Mouse (Mus musculus): Measurements from ENCODE around the gene Hoxd10. TPM values are rescaled to one million over a fixed set of nuclear protein-coding genes. Genes with fewer than 3 reads are reported as not detected.

Hoxd10 gene
- polyA plus RNA-seq, 1 experiment from 2014 or later = not detected

DNA sequence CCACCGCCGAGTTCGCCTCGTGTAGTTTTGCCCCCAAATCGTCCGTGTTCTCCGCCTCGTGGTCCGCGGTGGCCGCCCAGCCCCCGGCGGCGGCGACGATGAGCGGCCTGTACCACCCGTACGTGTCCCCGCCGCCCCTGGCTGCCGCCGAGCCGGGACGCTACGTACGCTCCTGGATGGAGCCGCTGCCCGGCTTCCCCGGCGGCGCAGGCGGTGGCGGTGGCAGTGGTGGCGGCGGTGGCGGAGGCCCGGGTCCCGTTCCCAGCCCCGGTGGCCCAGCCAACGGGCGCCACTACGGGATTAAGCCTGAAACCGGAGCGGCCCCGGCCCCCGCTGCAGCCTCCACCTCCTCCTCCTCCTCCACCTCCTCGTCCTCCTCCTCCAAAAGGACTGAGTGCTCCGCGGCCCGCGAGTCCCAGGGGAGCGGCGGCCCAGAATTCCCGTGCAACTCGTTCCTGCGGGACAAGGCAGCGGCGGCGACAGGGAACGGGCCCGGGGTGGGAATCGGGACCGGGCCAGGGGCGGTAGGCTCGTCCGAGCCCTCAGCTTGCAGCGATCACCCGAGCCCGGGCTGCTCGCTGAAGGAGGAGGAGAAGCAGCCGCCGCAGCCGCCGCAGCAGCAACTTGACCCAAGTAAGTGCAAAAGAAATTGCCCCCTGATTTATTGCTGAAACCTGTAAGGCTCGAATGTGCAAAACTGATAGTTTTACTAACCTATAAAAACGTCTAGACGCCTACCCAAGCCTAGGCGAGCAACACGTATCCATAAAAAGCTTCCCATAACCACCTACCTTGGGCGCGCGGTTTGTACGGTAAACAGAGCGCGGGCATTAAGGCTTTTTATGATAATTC lies 6.7 kb downstream of the Hoxd10 start:
- DNase-seq (ENCODE audit: low spot score) = peak; percentile 71
- no peaks in the 10 kb centered on the region for H3K36me3 ChIP-seq
- H3K27me3 ChIP-seq (ENCODE audit: low read depth, poor library complexity, severe bottlenecking) = peaks cover 100% of the 10 kb centered on the region
- peaks cover 13% of the 10 kb centered on the region for H3K4me1 ChIP-seq
- peak overlapping the region; percentile 44 for H3K4me3 ChIP-seq
- under 1% methylated on average over 86 of the region's 86 CpGs for WGBS
- H3K9me3 ChIP-seq (replicated peaks) = no peaks in the 10 kb centered on the region
- H3K27ac ChIP-seq (replicated peaks) = no peak overlapping the region

DNA sequence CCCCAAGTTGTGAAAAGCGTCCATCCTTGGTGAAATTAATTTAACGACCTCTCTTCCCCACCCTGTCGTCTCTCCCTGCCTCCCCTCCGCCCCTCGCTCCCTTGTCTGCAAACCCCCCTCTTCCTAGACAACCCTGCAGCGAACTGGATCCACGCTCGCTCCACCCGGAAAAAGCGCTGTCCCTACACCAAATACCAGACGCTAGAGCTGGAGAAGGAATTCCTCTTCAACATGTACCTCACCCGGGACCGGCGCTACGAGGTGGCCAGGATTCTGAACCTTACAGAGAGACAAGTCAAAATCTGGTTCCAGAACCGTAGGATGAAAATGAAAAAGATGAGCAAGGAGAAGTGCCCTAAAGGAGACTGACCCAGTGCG lies 7.3 kb downstream of the Hoxd10 start:
- Histone ChIP-seq H3K27ac (replicated peaks) (no peak overlapping the region), H3K36me3 (no peaks in the 10 kb centered on the region), H3K9me3 (replicated peaks) (no peaks in the 10 kb centered on the region), H3K4me1 (peaks cover 13% of the 10 kb centered on the region), H3K4me3 (no peak overlapping the region), H3K27me3 (ENCODE audit: low read depth, poor library complexity, severe bottlenecking) (peaks cover 100% of the 10 kb centered on the region)
- WGBS = 2% methylated on average over 17 of the region's 17 CpGs
- no peak for DNase-seq (ENCODE audit: low spot score)

DNA sequence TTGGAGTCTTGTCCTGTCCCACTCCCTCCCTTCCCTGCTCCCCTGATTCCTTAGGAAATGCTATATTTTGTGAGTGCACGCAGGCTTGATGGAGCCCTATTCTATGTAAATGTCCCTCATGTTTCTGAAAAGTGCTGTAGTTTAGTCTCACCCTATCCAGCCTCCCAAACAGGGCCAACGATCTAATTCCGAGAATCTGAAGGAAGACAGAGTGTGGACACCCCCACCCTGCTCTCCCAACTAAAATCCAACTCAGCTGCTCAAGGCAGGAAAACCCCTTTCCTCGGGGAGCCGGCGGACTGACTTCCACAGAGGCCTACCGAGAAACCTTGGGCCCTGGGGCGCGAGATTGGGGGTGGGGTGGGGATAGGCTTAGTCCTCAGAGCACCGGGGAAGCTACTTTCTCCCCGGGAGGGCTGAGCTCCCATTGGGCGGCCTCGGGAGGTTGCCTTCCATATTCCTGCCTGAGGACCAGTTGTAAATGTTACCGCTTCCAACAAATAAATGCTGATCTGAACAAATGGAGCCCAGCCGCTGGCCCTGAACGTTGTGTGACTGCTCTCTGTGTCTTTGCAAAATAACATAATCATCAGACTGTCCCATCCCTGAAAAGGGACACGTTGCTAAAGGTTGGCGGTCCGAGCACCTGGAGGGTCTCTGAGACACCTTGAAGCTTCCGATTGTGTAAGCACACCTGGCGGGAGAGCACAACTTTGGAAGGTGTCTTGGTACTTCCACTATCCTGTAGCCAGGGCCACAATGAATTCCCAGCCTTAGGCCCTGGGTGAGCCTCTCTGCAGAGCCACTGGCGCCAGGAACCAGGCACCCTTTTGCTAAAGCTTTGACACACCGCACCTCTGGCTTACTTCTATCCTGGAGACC lies 8.2 kb downstream of the Hoxd10 start:
- H3K27me3 ChIP-seq (ENCODE audit: low read depth, poor library complexity, severe bottlenecking) = peaks cover 100% of the 10 kb centered on the region
- H3K4me3 ChIP-seq = no peak overlapping the region
- no peak for DNase-seq (ENCODE audit: low spot score)
- no peak overlapping the region for H3K27ac ChIP-seq (replicated peaks)
- H3K9me3 ChIP-seq (replicated peaks) = no peaks in the 10 kb centered on the region
- H3K4me1 ChIP-seq = peaks cover 18% of the 10 kb centered on the region
- H3K36me3 ChIP-seq = no peaks in the 10 kb centered on the region
- 2% methylated on average over 23 of the region's 23 CpGs for WGBS

DNA sequence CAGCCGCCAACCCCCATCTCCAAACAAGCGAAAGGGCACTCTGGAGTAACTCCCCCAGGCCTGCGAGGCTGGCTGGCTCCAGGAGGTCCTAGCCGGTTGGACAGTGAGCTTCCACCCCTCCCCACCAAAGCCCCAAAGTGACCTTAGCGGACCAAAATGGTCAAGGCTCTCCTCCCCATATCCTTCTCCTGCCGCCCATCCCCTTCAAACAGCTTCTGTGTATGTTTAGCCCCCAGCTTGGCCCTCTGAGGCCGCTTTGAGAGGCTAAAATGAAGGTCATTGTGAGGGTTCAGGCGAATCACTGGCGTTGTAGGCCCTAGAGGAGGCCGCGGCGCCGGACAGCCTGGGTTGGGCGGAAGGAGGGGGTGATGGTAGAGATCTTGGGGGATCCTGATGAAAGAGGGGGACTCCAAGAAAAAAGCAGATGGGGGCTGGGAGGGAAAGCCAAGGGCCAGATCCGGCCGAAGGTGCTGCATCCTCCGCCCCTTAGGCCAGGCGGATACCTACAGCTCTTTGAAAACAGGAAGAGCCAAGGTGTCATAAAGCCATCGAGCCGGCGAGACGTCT lies 8.9 kb downstream of the Hoxd10 start:
- WGBS = 2% methylated on average over 22 of the region's 22 CpGs
- no peaks in the 10 kb centered on the region for H3K9me3 ChIP-seq (replicated peaks)
- peaks cover 100% of the 10 kb centered on the region for H3K27me3 ChIP-seq (ENCODE audit: low read depth, poor library complexity, severe bottlenecking)
- H3K27ac ChIP-seq (replicated peaks) = no peak overlapping the region
- no peak for DNase-seq (ENCODE audit: low spot score)
- H3K4me1 ChIP-seq = peaks cover 25% of the 10 kb centered on the region
- no peak overlapping the region for H3K4me3 ChIP-seq
- no peaks in the 10 kb centered on the region for H3K36me3 ChIP-seq

DNA sequence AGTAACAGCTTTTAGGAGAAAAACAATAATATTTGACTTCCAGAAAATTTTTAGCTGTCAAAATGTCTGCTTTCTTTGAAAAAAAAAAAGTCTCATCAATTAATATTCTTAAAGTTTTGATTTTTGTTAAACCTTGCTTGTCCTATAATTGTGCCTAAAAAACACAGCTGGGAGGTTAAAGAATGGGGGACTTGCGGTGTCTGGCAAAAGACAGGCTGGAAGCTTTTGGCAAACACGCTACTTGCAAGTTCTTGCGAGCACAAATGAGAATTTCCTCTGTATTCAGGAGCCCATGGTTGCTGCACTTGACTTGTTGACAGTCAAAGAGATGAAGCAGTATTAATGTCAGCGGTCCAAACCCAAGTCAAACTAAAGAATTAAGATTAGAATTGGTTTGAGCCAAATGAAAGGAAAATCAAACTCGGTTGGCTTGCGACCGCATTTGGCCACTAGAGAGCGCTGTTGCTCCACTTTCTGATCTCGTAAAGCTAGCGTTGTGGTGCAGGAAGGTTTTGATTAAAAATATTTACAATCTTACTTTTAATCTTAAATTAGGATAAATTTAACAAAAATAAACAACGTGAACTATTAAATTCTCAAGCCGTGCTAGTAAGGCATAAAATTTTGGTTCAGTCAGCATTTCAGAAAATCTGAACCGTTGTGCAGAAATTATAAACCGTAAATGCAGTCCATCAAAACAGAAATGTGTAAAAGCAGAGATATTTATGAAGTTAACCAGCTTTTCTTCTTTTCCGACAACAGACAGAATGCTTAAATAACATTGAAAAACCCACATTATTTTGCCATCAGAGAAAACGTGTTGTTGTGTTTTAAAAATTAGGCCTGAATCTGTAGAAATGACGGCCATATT lies 10.5 kb downstream of the Hoxd10 start:
- peaks cover 100% of the 10 kb centered on the region for H3K27me3 ChIP-seq (ENCODE audit: low read depth, poor library complexity, severe bottlenecking)
- peaks cover 27% of the 10 kb centered on the region for H3K4me1 ChIP-seq
- H3K36me3 ChIP-seq = no peaks in the 10 kb centered on the region
- no peaks in the 10 kb centered on the region for H3K9me3 ChIP-seq (replicated peaks)
- H3K4me3 ChIP-seq = no peak overlapping the region
- H3K27ac ChIP-seq (replicated peaks) = no peak overlapping the region
- peak; percentile 79 for DNase-seq (ENCODE audit: low spot score)
- 11% methylated on average over 17 of the region's 17 CpGs for WGBS

DNA sequence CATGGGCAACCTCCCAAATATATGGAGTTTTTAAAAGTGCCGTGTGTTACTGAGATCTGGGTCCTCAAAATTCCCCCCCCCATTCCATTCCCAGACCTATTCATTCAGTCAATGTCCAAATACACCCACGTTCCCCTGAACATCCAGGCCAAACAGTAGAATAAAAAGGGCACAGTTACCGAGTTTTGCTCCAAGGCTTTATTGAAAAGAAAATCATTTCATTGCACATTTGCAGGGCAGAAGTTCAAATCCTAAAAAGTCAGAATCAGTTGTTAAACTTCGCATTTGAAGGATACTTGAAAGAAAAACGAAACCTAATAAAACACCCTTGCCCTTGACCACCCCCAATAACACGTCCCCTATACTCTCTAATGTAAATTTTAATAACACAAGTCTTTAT lies 11.1 kb downstream of the Hoxd10 start:
- WGBS = 14% methylated on average over 6 of the region's 6 CpGs
- no peak for DNase-seq (ENCODE audit: low spot score)
- peaks cover 23% of the 10 kb centered on the region for H3K4me1 ChIP-seq
- H3K9me3 ChIP-seq (replicated peaks) = no peaks in the 10 kb centered on the region
- H3K4me3 ChIP-seq = no peak overlapping the region
- H3K27ac ChIP-seq (replicated peaks) = no peak overlapping the region
- H3K27me3 ChIP-seq (ENCODE audit: low read depth, poor library complexity, severe bottlenecking) = peaks cover 100% of the 10 kb centered on the region
- H3K36me3 ChIP-seq = no peaks in the 10 kb centered on the region

DNA sequence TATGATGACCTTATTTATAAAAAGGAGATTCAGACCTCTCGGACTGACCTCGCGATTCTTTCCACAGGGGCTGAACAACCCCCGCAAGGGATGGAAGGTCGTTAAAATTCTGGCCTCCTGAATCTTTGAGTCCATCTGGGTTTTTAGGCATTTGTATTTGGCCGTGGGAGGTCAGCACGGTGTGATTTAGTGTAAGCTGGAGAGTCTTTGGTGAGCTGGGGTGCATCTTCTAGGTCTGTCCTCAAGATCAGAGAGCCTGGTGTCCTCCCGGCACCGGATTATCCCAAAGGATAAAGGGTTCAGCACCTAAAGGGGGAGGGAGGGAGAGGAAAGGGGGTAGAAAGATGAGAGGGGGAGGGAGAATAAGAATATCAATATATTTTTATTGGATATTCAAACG lies 11.6 kb downstream of the Hoxd10 start:
- Histone ChIP-seq H3K9me3 (replicated peaks) (no peaks in the 10 kb centered on the region), H3K27me3 (ENCODE audit: low read depth, poor library complexity, severe bottlenecking) (peaks cover 100% of the 10 kb centered on the region), H3K27ac (replicated peaks) (no peak overlapping the region), H3K36me3 (no peaks in the 10 kb centered on the region), H3K4me1 (peaks cover 18% of the 10 kb centered on the region), H3K4me3 (no peak overlapping the region)
- 2% methylated on average over 10 of the region's 10 CpGs for WGBS
- DNase-seq (ENCODE audit: low spot score) = no peak

DNA sequence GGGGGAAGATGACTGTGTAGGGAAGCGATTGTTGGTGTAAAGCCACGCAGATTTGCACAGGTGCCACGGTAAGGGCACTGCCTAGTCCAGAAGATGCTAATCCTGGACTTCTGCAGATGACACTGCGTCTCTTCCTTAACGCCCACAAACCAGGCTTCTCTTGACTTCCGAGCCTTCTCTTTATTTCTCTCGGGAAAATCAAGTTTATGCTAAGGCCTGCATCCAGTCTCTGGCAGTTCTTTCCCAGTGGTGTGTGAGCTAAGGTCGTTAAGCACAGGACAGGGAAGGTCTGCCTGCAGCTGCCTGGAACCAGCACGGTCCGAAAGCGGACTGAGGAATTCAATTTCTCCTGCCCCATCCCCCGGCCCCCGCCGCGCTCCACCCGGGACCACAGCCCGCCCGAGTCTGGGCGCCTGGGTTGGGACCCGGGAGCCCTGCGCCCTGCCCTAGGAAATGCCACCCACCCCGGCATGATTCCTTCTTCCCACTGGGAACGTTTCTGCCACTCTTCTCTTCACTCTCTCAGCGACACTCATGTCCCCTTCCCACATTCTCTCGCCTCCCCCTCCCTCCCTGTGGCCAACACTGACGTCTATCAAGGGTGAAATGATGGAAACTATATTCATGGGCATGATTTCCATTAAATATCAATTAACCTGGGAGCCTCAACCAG lies 12.1 kb downstream of the Hoxd10 start:
- Histone ChIP-seq H3K9me3 (replicated peaks) (no peaks in the 10 kb centered on the region), H3K4me1 (peaks cover 14% of the 10 kb centered on the region), H3K36me3 (no peaks in the 10 kb centered on the region), H3K27me3 (ENCODE audit: low read depth, poor library complexity, severe bottlenecking) (peaks cover 100% of the 10 kb centered on the region), H3K4me3 (no peak overlapping the region), H3K27ac (replicated peaks) (no peak overlapping the region)
- DNase-seq (ENCODE audit: low spot score) = no peak
- WGBS = 2% methylated on average over 26 of the region's 26 CpGs

DNA sequence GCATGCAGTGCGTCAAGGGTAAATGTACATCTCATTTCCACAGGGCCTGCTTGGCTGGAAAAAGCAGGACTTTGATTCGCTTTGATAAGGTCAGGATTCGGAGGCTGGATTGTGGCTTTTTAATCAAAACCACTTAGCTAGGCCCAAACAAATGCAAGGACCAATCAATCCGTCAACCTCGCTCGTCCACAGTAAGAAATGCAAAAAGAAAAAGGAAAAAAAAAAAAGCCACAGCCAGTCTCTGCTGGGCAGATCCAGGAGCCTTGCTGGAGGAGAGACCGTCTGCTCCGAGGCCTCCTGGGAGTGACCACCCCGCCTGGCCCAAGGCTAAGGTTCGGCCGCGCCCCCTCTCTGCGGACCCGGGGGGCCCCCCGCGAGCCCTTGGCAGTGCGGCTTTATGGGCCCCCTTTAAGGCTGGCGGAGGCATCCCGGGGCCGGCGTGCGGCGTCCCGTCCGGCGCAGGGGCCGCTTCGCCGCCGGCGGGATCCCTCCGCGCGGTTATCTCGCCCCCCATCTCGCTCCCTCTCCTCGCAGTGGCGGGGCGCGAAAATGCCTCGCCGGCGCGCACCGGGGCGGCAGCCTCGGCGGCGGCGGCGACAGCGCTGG lies 12.8 kb downstream of the Hoxd10 start, which contains the start of gene Hoxd8:
Gene Hoxd8 (plus strand): TSS at position 223 of the 606 bp plus-strand sequence.
- peaks cover 14% of the 10 kb centered on the region for H3K4me1 ChIP-seq
- WGBS = under 1% methylated on average over 42 of the region's 52 CpGs
- H3K9me3 ChIP-seq (replicated peaks) = no peaks in the 10 kb centered on the region
- no peaks in the 10 kb centered on the region for H3K36me3 ChIP-seq
- H3K27me3 ChIP-seq (ENCODE audit: low read depth, poor library complexity, severe bottlenecking) = peaks cover 100% of the 10 kb centered on the region
- no peak within 1 kb of the TSS for H3K27ac ChIP-seq (replicated peaks)
- peak within 1 kb of the TSS; percentile 50 for H3K4me3 ChIP-seq
- DNase-seq (ENCODE audit: low spot score) = peak; percentile 75

DNA sequence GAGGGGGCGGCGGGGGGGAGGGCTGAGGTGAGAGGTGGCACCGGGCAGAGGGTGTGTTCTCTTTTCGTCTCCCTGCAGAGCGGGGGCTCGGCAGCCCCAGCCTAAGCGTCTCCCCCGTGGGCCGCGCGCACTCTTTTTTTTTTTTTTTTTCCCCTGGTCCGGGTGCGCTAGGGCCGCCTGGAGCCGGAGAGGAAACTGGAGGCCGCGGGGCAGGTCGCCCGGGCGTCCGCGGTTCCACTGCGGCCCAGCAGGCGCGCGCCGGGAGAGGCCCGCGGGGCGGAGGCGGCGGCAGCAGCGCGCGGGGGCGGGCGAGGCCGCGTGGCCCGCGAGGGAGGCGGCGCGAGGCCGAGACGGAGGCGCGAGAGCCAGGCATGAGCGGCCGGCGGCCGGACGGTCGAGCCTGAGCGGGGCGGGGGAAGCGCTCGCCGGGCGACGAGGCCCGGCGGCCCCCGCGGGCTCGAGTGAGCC lies 13.3 kb downstream of the Hoxd10 start:
- under 1% methylated on average over 61 of the region's 66 CpGs for WGBS
- H3K4me1 ChIP-seq = peaks cover 14% of the 10 kb centered on the region
- no peak for DNase-seq (ENCODE audit: low spot score)

DNA sequence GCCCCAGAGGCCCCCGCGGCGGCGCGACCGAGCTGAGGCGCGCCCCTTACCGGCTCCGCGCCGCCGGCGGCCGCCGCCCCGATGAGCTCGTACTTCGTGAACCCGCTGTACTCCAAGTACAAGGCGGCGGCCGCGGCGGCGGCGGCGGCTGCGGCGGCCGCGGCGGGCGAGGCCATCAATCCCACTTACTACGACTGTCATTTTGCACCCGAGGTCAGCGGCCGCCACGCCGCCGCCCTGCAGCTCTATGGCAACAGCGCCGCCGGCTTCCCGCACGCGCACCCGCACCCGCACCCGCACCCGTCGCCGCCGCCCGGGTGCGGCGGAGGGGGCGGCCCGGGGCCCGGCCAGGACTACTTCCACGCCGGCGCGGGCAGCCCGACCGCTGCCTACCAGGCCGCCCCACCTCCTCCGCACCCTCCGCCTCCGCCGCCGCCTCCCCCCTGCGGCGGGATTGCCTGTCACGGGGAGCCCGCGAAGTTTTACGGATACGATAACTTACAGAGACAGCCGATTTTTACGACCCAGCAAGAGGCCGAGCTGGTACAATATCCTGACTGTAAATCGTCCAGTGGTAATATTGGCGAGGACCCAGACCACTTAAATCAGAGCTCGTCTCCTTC lies 13.9 kb downstream of the Hoxd10 start:
- WGBS = 1% methylated on average over 81 of the region's 85 CpGs
- H3K9me3 ChIP-seq (replicated peaks) = no peaks in the 10 kb centered on the region
- H3K4me1 ChIP-seq = peaks cover 14% of the 10 kb centered on the region
- DNase-seq (ENCODE audit: low spot score) = no peak
- H3K36me3 ChIP-seq = no peaks in the 10 kb centered on the region
- no peak overlapping the region for H3K27ac ChIP-seq (replicated peaks)
- peaks cover 100% of the 10 kb centered on the region for H3K27me3 ChIP-seq (ENCODE audit: low read depth, poor library complexity, severe bottlenecking)
- peak overlapping the region; percentile 50 for H3K4me3 ChIP-seq

More for the DNA sequence above, 13.3 kb downstream of the Hoxd10 start:
- Histone ChIP-seq H3K27me3 (ENCODE audit: low read depth, poor library complexity, severe bottlenecking) (peaks cover 100% of the 10 kb centered on the region), H3K9me3 (replicated peaks) (no peaks in the 10 kb centered on the region), H3K4me3 (peak overlapping the region; percentile 50), H3K36me3 (no peaks in the 10 kb centered on the region), H3K27ac (replicated peaks) (no peak overlapping the region)
